Mouse (Mus musculus) heart, embryonic 10.5 days (tissue): Measurements from ENCODE around the gene Nr0b2. TPM values are rescaled to one million over a fixed set of nuclear protein-coding genes. Genes with fewer than 3 reads are reported as not detected.

ENCODE experiments used
- DNase-seq: peaks from one replicate; pipeline ENCODE4 v3.0.0-alpha.2; 2017; ENCODE audit warnings: low spot score
- H3K27ac ChIP-seq: fragments of 300-500 bp; sonication (generic); 2 replicates; pipeline ENCODE4 v1.5.1; 2016; ENCODE audit warnings: mild to moderate bottlenecking
- H3K27me3 ChIP-seq: fragments of 300-500 bp; sonication (generic); 2 replicates; pipeline ENCODE4 v1.6.1; 2016; ENCODE audit warnings: mild to moderate bottlenecking; ENCODE audit not compliant: poor library complexity, insufficient read depth, severe bottlenecking
- H3K36me3 ChIP-seq: fragments of 300-500 bp; sonication (generic); 2 replicates; pipeline ENCODE4 v1.6.1; 2016; ENCODE audit warnings: mild to moderate bottlenecking, moderate library complexity
- H3K4me1 ChIP-seq: fragments of 300-500 bp; sonication (generic); 2 replicates; pipeline ENCODE4 v1.6.1; 2016; ENCODE audit warnings: mild to moderate bottlenecking
- H3K4me3 ChIP-seq: fragments of 300-500 bp; sonication (generic); 2 replicates; pipeline ENCODE4 v1.5.1; 2016; ENCODE audit warnings: mild to moderate bottlenecking, moderate library complexity
- H3K9me3 ChIP-seq: fragments of 300-500 bp; sonication (generic); 2 replicates; pipeline ENCODE4 v1.6.1; 2016; ENCODE audit warnings: mild to moderate bottlenecking, moderate library complexity
- whole genome bisulfite sequencing: fragments of 180-500 bp; shearing (Covaris S2); methylation state at CpG from one replicate; pipeline ENCODE4 v1.1.7; 2016; 5-methylcytosine and 5-hydroxymethylcytosine counted together
- polyA plus RNA-seq: library from polyadenylated mRNA; unstranded; fragments of >200 nt; fragmentation: Nextera tagmentation; extraction: Ambion mirVana; gene quantifications from 2 replicates; pipeline ENCODE4 v1.2.1, GENCODE M21; 2016

Gene Nr0b2
- polyA plus RNA-seq, 1 experiment from 2014 or later = 4.9 TPM

DNA sequence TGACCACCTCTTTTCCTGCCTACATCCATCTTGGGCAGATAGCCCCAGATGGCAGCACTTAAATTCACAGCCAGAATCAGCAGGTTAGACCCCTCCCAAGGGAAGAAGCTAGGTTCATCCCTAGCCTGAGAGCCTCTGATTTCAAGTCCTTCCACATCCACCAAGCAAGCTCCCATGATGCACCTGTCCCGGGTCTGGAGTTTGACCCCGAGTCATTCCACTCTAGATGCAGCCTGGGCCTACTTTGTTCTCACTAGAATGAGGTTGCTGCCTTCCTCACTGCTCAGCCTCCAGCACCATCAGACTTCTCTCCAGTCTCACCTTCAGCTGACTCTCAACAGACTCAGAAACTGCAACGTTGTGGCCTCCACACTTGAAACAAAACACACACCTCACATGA lies 17.1 kb upstream of the Nr0b2 start:
- Histone ChIP-seq H3K27me3 (no peaks in the 10 kb centered on the region), H3K36me3 (peaks cover 99% of the 10 kb centered on the region), H3K4me3 (no peak overlapping the region)

DNA sequence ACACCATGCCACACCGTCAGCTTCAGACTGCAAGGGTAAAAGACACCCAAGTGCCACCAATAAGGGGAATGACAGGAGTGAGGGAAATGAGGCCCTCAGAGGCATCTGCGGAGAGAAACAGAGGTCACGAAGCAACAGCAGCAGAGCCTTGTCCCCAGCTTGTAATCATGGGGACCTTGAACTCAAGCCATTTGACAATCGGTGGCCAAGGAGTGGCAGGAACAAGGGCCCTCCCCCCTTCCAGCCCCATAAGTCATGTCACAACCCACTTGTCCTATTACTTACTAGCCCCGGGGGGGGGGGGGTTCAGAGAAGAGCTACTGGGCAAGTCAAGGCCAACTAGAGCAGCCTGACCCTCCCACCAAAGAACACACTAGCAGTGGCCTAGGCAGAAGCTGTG lies 16.5 kb upstream of the Nr0b2 start:
- Histone ChIP-seq H3K27me3 (no peaks in the 10 kb centered on the region), H3K4me1 (no peaks in the 10 kb centered on the region), H3K9me3 (no peaks in the 10 kb centered on the region), H3K27ac (no peak overlapping the region), H3K4me3 (no peak overlapping the region), H3K36me3 (peaks cover 99% of the 10 kb centered on the region)
- 90% methylated on average over 5 of the region's 5 CpGs for WGBS
- DNase-seq = no peak

More for the DNA sequence above, 17.1 kb upstream of the Nr0b2 start:
- no peak for DNase-seq
- 87% methylated on average over 3 of the region's 3 CpGs for WGBS
- Histone ChIP-seq H3K27ac (no peak overlapping the region), H3K9me3 (no peaks in the 10 kb centered on the region), H3K4me1 (no peaks in the 10 kb centered on the region)

DNA sequence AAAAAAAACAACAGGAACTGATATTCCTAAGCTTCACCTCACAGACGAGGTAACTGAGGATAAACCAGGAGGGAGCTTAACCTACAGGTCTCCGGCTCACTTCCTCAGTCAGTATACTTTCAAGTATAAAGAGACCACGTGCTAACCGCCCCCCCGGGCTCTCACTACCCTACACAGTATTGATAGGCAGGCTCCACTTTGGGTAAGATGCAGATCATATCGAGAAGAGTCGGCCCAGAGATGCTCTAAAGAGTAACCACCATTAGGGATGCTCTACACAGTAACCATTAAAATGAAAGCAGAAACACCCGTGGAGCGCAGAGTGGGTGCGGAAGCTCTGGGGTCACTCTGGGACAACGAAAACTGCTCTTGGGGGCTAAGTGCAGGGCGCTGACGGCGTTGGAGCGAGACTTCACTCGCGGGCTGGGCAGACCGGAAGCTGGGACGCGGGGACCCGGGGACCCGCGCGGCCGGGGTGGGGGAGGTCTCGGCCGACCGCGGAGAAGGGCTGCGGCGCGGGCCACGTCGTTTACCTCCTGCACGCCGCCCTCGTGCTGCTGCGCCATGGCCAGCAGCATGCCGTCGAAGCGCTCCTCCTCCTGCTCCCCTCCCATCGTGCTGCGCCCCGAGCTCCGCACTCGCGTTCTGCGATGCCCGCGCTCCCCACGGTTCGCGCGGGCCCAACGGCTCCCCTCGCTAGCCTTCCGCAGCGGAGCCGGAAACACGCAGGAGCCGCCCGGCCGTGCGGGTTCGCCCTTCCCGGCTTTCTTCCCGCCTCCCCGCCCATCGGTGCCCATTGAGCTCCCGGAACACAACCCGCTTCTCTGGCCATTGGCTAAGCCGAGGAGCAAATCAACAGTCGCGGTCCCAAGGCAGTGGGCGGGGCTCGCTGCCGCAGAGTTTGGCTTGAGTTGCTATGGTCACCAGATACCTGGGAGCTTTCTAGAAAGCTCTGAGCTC lies 7.6 kb upstream of the Nr0b2 start, which contains the start of gene Nudc:
Nudc (minus strand) TSS at position 725 of the 960 bp plus-strand sequence.
- H3K9me3 ChIP-seq = no peaks in the 10 kb centered on the region
- peak within 1 kb of the TSS; percentile 94 for H3K27ac ChIP-seq
- under 1% methylated on average over 76 of the region's 77 CpGs for WGBS
- peaks cover 31% of the 10 kb centered on the region for H3K36me3 ChIP-seq
- peak within 1 kb of the TSS; percentile 98 for H3K4me3 ChIP-seq
- no peaks in the 10 kb centered on the region for H3K27me3 ChIP-seq
- peak; percentile 99 for DNase-seq
- H3K4me1 ChIP-seq = peaks cover 18% of the 10 kb centered on the region

DNA sequence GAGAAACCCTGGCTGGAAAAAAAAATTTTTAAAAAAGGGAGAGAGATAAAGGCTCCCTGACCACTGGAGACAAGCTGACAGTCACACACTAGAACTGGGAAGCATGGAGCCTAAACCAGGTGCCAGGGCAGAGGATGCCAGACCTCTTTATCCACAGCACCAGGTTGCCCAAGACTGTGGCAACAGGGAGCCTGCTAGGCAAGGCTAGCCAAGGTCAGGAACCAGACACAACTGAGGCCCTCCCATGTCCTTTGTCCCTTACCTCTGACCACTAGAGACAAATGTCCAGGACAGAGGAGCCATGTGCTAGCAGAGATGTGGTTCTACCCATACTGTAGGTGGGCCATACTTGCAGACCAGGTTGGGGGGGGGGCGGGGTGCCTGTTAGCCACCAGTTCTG lies 1.1 kb upstream of the Nr0b2 start:
- Histone ChIP-seq H3K27me3 (peaks cover 12% of the 10 kb centered on the region; the same call in 1 of the 2 replicates), H3K9me3 (no peaks in the 10 kb centered on the region), H3K27ac (no peak overlapping the region; the same call in 1 of the 2 replicates), H3K4me1 (peaks cover 25% of the 10 kb centered on the region), H3K4me3 (no peak overlapping the region), H3K36me3 (no peaks in the 10 kb centered on the region)
- no peak for DNase-seq
- 89% methylated on average over 1 of the region's 1 CpGs for WGBS

DNA sequence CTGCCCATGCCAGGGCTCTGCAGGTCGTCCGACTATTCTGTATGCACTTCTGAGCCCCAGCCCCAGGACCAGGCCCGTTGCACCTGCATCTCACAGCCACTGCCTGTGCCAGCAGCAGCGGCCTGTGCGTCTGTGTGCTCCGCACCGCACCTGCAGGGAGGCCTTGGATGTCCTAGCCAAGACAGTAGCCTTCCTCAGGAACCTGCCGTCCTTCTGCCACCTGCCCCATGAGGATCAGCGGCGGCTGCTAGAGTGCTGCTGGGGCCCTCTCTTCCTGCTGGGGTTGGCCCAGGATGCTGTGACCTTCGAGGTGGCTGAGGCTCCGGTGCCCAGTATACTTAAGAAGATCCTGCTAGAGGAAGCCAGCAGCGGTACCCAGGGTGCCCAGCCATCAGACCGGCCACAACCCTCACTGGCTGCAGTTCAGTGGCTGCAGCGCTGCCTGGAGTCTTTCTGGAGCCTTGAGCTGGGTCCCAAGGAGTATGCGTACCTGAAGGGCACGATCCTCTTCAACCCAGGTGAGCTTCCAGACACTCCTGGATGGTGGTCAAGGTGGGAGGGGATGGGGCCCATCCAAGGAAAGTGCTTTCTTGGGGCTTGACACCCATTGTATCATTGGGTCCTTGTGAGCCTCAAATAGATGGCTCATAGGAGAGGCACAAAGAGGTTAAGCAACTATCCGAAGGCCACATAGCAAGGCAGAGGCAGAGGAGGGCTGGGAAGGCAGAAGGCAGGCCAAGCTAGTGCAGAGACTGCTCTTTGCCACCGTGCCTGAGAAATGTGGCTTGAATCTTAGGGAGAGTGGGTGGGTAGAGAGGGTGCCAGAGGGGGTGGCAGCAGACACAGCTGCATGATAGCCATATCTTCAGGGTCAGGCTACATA lies 513 bp downstream of the Nr0b2 start:
- Histone ChIP-seq H3K4me3 (peak overlapping the region; percentile 47), H3K27me3 (peaks cover 12% of the 10 kb centered on the region; the same call in 1 of the 2 replicates), H3K36me3 (no peaks in the 10 kb centered on the region), H3K4me1 (peaks cover 31% of the 10 kb centered on the region), H3K9me3 (no peaks in the 10 kb centered on the region), H3K27ac (peak overlapping the region; percentile 85)
- DNase-seq = no peak
- WGBS = 62% methylated on average over 19 of the region's 19 CpGs

DNA sequence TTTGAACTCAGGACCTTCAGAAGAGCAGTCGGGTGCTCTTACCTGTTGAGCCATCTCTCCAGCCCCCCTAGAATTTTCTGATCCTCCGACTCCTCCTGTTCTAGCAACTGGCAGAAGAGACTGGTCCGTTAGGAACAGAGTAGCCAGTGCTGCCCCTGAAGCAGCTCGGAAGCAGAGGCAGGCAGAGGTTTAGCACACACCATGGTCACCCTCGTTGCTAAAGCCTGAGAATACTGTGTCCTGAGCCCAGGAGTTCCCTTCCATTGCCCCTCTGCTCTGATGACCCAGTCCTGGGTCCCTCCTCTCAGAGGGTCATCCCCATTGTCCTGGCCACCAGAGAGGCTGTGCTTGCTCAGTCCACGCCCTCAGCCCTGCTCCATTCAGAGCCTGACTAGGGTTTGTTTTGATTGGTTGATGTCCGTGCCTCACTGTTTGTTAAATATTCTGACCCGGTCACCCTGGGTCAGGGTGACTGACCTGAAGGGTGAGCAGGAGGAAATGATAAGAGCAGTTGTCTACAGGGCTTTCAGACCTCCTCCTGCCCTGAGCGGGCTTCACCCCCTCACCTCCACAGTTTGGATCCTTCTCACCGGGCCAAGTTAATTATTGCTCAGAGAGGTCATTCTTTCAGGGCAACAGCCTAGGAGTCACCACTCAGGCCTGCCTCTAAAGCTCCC lies 4.0 kb downstream of the Nr0b2 start:
- H3K4me1 ChIP-seq = peaks cover 28% of the 10 kb centered on the region
- DNase-seq = no peak
- no peaks in the 10 kb centered on the region for H3K36me3 ChIP-seq
- 0 out of 2 replicates have a peak, but pooled peaks cover under 1% of the 10 kb centered on the region for H3K27me3 ChIP-seq
- H3K9me3 ChIP-seq = no peaks in the 10 kb centered on the region
- H3K4me3 ChIP-seq = no peak overlapping the region
- no peak overlapping the region for H3K27ac ChIP-seq
- WGBS = 39% methylated on average over 10 of the region's 10 CpGs

DNA sequence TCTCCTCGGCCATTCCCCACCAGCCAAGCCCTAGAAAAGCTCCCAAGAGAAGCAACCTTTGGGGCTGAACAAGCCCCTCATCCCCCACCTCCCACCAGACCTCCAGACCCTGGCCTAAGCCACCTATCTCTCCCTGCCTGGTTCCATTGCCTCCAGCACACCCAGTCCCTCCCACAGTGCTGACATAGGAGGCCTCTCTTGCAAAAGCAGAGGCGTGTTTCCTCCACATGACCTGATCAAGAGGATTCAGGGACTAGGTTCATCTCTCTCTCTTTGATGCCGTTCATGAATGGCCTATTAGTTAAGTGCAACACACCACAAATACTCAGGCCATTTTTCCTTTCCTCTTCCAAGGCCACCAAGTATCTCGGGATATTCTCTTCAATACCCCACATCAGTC lies 6.7 kb downstream of the Nr0b2 start:
- H3K4me3 ChIP-seq = no peak overlapping the region
- no peak overlapping the region for H3K27ac ChIP-seq
- H3K36me3 ChIP-seq = no peaks in the 10 kb centered on the region
- no peaks in the 10 kb centered on the region for H3K27me3 ChIP-seq
- no peak for DNase-seq
- 71% methylated on average over 4 of the region's 4 CpGs for WGBS
- 0 out of 2 replicates have a peak, but pooled peaks cover 6% of the 10 kb centered on the region for H3K4me1 ChIP-seq
- 0 out of 2 replicates have a peak, but pooled peaks cover 3% of the 10 kb centered on the region for H3K9me3 ChIP-seq

DNA sequence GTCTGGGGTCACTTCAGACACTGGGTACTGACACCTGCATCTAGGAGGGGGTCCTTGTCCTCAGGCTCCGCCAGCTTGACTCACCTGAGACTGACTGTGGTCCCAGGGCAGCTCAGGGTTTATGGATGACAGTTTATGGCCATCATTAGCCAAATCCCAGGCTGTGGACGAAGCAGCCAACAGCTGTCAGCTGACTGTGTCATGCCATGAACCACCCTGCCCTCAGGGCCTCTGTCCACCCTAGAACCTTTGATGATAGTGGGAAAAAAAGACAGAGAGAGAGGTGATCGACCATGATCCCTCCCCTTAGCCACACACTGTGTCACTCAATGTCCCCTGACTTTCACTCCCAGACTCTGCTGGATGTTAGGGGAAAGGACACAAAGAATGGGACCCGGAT lies 8.4 kb downstream of the Nr0b2 start:
- 72% methylated on average over 4 of the region's 4 CpGs for WGBS
- Histone ChIP-seq H3K9me3 (0 out of 2 replicates have a peak, but pooled peaks cover 3% of the 10 kb centered on the region), H3K36me3 (no peaks in the 10 kb centered on the region), H3K4me1 (0 out of 2 replicates have a peak, but pooled peaks cover 6% of the 10 kb centered on the region), H3K27me3 (no peaks in the 10 kb centered on the region), H3K4me3 (no peak overlapping the region), H3K27ac (no peak overlapping the region)
- no peak for DNase-seq

DNA sequence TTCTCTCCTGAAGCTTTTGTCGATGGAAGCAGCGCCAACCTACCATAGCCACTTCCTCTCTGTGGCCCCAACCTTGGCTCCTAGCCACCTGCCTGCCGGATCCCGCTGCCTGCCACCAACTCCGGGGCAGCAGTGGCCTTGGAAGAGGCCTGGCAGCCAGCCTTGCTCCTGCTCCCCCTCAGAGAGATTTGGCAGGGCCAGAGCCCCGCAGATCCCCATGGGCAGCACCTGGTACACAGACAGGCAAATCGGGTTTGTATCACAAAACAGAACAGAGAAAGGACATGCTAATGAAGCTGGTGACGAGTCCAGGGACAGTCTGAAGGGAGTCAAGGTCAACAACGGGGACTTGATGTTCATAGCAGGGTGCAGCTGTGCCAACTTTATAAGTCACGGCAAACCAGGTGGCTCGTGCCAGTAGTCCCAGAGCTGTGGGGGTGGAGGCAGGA lies 10.0 kb downstream of the Nr0b2 start:
- Histone ChIP-seq H3K9me3 (0 out of 2 replicates have a peak, but pooled peaks cover 3% of the 10 kb centered on the region), H3K36me3 (no peaks in the 10 kb centered on the region), H3K27me3 (no peaks in the 10 kb centered on the region), H3K4me1 (no peaks in the 10 kb centered on the region), H3K27ac (no peak overlapping the region), H3K4me3 (no peak overlapping the region)
- 75% methylated on average over 11 of the region's 11 CpGs for WGBS
- no peak for DNase-seq

DNA sequence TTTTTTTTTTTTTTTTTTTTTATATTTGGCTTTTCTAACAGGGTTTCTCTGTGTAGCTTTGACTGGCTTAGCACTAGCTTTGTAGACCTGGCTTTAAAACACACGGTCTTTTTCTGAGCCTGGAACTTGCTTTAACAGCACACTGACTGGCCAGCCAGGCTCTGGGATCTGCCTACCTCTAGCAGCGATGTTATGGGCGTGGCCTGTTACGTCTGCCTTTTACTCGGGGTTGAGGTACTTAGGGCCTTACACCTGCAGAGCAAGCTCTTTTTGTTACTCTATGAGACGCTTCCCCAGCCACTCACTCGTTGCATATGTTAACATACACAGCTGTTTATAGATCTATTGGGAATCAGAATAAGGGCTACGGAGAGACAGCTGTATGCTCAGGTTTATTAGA lies 14.1 kb downstream of the Nr0b2 start:
- no peak for DNase-seq
- Histone ChIP-seq H3K36me3 (no peaks in the 10 kb centered on the region), H3K4me1 (no peaks in the 10 kb centered on the region), H3K27me3 (no peaks in the 10 kb centered on the region), H3K27ac (no peak overlapping the region), H3K9me3 (0 out of 2 replicates have a peak, but pooled peaks cover 3% of the 10 kb centered on the region), H3K4me3 (no peak overlapping the region)
- 28% methylated on average over 8 of the region's 8 CpGs for WGBS

DNA sequence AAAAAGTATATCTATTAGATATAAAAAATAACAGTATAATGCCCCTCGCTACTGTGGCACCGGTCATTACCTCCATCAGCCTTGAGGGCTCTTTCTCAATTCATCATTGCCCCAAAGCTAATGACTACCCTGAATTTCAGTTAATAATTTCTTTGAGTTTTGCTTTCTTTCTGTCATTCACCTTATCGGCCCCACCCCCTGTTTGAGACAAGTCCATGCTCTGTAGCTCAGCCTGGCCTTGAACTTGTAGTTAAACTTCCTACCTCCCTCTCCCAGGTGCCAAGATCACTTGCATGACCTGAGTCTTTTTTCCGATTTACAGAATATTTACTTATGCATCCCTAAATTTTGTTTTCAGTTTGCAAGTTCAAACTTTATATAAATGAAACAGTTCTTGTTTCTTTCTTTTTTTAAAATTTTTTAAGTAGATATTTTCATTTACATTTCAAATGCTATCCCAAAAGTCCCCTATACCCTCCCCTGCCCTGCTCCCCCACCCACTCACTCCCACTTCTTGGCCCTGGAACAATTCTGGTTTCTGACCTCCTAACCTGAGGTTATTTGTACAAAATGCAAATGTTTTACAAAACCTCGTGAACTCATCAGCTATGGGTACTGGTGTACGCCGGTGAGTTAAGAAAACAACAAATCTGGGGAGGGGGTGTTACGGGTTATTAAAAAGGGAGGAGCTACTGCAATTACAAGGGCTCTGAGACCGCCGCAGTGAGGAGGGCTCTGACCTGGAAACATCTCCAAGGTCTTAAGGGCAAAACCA lies 16.3 kb downstream of the Nr0b2 start:
- H3K27me3 ChIP-seq = no peaks in the 10 kb centered on the region
- H3K27ac ChIP-seq = no peak overlapping the region
- H3K9me3 ChIP-seq = no peaks in the 10 kb centered on the region
- no peaks in the 10 kb centered on the region for H3K4me1 ChIP-seq
- 76% methylated on average over 10 of the region's 10 CpGs for WGBS
- no peak overlapping the region for H3K4me3 ChIP-seq
- no peak for DNase-seq
- no peaks in the 10 kb centered on the region for H3K36me3 ChIP-seq
